In genomic region chr6:72378510-72379234, GRCm38 (mm10) we compare ENCODE assay signal across 1 mouse cellular context.
TF ChIP-seq lines count a peak whose summit lies in the region.

No protein-coding gene starts in this region.

TF ChIP-seq in MEL, 35 proteins besides CTCF, POLR2A, EP300 and RAD21 (continued from another document):
- TF ChIP-seq TCF12 (IDR thresholded peaks at IDR 0.05; ENCODE audit: low read depth, low read length) (no peak), HCFC1 (IDR thresholded peaks at IDR 0.05; ENCODE audit: low read depth, low read length) (no peak), MAFK (IDR thresholded peaks at IDR 0.05; ENCODE audit: borderline replicate concordance, low read depth, low read length) (no peak), UBTF (IDR thresholded peaks at IDR 0.05; ENCODE audit: borderline replicate concordance, insufficient read depth, low read depth, low read length) (0 out of 2 replicates have a peak, but pooled peaks have one; percentile 19), TBP (IDR thresholded peaks at IDR 0.05; ENCODE audit: low read depth, low read length) (no peak), MAZ (IDR thresholded peaks at IDR 0.05; ENCODE audit: low read depth, low read length) (0 out of 2 replicates have a peak, but pooled peaks have one; percentile 27), NELFE (IDR thresholded peaks at IDR 0.05; ENCODE audit: low read depth, low read length) (no peak; the same call in 1 of the 2 replicates), MYB (IDR thresholded peaks at IDR 0.05; ENCODE audit: low read depth, low read length) (no peak), SMC3 (IDR thresholded peaks at IDR 0.05; ENCODE audit: low read depth, low read length) (peak; percentile 6; the same call in 1 of the 2 replicates), ETS1 (IDR thresholded peaks at IDR 0.05; ENCODE audit: low read depth, low read length) (no peak), TAL1 (IDR thresholded peaks at IDR 0.05; ENCODE audit: low read length) (no peak), MYC (IDR thresholded peaks at IDR 0.05; ENCODE audit: low read depth, low read length) (peak; percentile 75; the same call in 1 of the 2 replicates), GABPA (IDR thresholded peaks at IDR 0.05; ENCODE audit: low read depth, low read length) (no peak), E2F4 (IDR thresholded peaks at IDR 0.05; ENCODE audit: borderline replicate concordance, low read depth, low read length) (no peak), BHLHE40 (IDR thresholded peaks at IDR 0.05; ENCODE audit: borderline replicate concordance, low read depth, low read length) (no peak), USF2 (IDR thresholded peaks at IDR 0.05; ENCODE audit: borderline replicate concordance in 1 of 2, insufficient read depth in 1 of 2, low read depth in 1 of 2, low read length in 2 of 2) (no peak), USF1 (IDR thresholded peaks at IDR 0.05; ENCODE audit: low read depth, low read length) (no peak)
